Mouse (Mus musculus) G1E-ER4 (cell line): ENCODE measurements around the gene Carnmt1. TPM values are rescaled to one million over a fixed set of nuclear protein-coding genes. Genes with fewer than 3 reads are reported as not detected.

Experiments
- GATA1 ChIP-seq: IDR thresholded peaks from one replicate; pipeline ENCODE4 v1.8.0; 2012; ENCODE audit warnings: low read length, inconsistent platforms
- polyA plus RNA-seq: library from polyadenylated mRNA; stranded (reverse); fragments of >175 nt; gene quantifications from 2 replicates; pipeline ENCODE4 v1.2.3, GENCODE M21; 2012

Carnmt1 gene
- polyA plus RNA-seq, 1 experiment, result 26.6 TPM

DNA sequence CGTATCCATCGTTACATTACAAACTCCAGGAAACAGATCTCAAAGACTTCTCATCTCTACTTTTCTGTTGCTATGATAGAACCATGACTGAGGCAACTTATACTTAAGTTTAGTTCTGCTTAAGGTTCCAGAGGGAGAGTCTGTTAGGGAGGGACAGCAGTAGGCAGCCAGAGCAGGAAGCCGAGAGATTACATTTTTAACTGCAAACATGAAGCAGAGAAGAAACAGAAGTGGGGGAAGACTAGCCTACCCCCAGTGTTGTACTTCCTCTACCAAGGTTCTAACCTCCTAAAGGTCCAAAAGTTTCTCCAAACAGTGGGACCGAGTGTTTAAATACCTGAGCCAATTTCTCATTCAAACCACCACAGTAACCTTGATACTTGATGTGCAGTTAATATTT lies 65.3 kb downstream of the Carnmt1 start:
- TF ChIP-seq GATA1, result no peak

DNA sequence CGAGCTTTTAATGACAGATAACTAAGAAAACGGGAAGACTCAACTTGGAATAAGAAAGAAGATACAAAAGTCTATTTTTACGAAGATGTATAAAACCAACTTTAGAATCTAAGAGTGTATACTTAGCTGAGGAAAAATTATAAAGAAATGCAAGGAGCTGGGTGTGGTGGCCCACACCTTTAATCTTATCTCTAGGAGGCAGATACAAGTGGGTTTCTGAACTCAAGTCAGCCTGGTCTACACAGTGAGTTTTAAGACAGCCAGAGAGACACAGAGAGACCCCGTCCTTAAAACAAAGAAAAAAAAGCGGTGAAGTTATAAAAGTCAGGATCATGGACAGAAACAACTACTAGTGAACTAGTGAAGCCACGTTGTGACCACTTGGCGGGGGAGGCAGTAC lies 68.6 kb downstream of the Carnmt1 start:
- no peak for TF ChIP-seq GATA1

DNA sequence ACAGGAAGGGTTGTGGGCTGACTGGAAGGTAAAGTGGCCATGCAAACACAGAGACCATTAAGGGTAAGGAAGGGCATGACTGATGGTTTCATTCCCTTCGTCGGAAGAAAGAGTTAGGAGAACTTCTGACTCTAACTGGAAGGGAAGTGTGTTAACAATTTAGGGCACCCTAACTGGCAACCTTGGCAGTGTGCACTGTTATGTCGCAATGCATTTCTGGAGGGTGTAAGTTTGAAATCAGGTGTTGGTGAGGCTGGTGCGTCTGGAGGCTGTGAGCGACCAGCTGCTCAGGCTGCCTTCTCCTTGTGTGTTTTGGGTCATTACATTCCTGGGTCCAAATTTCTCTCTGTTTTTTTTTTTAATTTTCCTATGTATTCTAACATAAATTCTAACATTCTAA lies 73.4 kb downstream of the Carnmt1 start:
- TF ChIP-seq GATA1, result no peak

DNA sequence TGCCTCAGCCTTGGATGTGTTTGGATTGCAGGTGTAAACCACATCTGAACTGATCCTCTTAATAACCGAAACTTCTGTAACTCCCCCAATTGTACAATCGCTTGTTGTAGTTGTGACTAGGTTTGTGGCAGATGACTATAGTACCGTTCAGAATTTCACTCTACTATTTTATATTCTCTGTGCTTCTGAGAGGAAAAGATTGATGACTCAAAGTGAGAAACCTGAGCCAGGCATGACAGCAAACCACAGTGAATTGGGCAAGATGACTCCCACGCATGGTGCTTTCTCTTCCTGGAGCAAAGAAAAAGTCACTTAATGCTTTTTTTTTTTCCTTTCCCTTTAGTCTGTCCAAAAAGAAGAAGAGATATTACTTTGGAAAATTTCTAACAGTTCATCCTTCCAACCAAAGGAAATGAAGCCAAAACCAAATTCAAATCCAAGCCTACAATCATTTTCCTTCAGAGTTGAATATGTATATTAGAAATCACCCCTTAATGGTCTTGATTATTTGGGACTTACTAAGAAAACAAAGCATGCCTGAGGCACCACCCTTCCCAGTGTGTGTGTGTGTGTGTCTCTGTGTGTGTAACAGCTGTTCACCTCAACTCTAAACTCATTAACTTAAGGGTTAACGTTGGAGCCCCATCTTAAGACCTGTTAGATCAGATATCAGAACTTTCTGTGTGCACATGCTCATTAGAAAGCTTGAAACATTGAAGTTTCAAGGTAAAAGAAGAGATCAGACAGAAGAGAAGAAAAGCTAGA lies 76.2 kb downstream of the Carnmt1 start:
- TF ChIP-seq GATA1, result no peak

DNA sequence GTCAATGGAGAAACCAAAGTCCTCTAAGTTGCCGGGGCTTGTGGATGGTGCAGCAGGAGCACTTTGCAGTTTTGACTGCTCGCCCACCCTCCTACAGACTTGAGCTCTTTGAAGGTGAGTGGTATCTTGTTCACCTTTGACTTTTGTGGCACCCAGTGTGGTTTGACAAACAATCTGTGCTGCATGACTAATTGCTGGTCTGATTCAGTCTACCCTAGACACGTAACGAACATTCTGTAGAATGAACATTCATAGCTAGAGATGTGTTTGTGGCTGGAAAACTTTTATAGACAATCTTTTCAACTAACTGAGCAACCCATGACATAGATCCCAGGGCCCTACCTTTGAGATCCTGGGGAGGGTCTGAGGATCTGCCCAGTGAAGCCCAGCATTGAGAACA lies 76.8 kb downstream of the Carnmt1 start:
- TF ChIP-seq GATA1, result no peak

DNA sequence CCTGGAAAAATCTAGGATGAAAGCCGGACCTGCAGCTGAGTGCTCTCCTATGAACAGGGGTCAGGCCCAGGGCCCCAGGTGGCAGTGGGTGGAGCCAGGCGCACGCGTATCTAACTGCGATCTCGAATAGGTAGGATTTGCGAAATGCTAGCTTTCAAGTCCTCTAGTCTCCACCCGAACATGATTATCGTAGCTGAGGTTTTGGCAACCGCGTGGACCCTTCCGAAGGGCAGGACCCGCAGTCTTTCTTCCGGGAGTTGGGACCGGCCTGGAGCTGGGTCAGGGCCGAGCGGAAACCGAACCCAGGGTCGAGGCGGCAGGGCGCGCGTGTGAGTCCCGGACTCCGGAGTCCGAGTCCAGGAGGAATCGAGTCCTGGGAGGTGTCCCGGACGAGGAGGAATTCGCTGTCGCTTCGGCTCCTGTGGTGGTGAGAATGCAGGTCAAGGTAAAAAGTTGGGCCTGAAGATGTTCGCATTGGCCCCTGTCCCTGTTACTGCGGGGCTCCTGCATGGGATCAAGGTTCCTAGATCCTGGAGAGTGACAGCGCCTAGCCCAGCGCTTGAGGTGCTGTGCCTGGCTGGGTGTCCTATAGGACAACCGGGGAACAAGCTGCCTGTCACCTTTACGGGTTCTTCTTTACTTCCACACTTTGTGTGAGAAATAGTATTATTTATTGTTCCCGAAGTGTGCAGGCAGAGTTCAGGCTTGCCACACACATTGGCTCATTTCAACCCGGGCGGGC lies 79.2 kb downstream of the Carnmt1 start, which contains the start of gene Trpm6:
Gene Trpm6 (plus strand): TSS at position 386 of the 742 bp plus-strand sequence.
- no peak for TF ChIP-seq GATA1

Other genes starting within 250 kb of the Carnmt1 start
- 205 and 235 TPM in 2 replicates for gene Ostf1, start 38.9 kb upstream of the Carnmt1 start, polyA plus RNA-seq
- 1.3 and 1.7 TPM in 2 replicates for gene Nmrk1, start 38.8 kb upstream of the Carnmt1 start, polyA plus RNA-seq
- 16.2 and 23.2 TPM in 2 replicates for gene D030056L22Rik, start 42.4 kb downstream of the Carnmt1 start, polyA plus RNA-seq
- not detected in 2 replicates for gene Trpm6, start 79.2 kb downstream of the Carnmt1 start, polyA plus RNA-seq